Mouse (Mus musculus) c-Kit-negative CD71-positive TER-119-positive erythroid progenitor cells, embryonic 14.5 days (primary cell): ENCODE data around the gene Ugt1a6a.

ENCODE experiments used
- DNase-seq: peaks from one replicate; pipeline ENCODE4 v3.0.0-alpha.2; 2013; ENCODE audit warnings: low read depth, low spot score

The Ugt1a6a gene

DNA sequence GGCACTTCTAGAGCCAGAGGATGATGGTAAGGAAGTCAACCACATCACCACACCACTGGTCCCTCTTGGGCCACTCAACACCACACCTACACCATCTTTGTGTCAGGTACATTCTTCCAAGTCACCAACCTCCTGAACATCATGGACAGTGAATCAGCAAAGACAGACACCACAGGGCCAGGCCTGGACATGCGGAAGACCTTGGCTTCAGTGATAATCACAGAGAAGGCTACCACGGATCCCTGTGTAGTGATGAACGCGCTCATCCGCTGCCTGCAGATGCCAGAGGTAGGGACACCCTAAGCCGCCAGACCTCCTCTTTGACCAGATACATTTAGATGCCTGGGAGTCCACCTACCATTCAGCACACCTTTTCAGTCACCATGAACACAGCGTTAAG, 93.5 kb downstream of the Ugt1a6a start:
- no peak for DNase-seq

GRCm38 (mm10) chr1:88229566-88229965, 95.0 kb downstream of the Ugt1a6a start:
- no peak for DNase-seq

GRCm38 (mm10) chr1:88229986-88230385, 95.4 kb downstream of the Ugt1a6a start:
- no peak for DNase-seq

DNA sequence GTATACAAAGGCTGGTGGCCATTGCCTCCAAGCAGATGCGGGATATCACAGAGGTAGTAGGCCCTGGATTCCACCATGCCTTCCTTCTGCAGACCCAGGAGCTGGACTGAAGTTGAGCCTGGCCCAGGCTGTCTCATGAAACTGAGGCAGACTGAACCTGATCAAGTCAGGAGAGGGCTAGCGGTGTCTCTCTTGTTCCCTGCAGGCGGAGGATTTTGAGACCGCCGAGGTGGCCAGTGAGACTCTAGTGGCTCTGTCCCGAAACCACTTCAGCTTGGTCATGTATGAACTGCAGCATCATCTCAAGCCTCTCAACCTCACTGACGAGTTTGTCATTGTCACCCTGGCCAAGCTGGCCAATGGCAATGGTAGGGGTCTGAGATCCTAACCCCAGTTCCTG, 95.8 kb downstream of the Ugt1a6a start:
- no peak for DNase-seq

DNA sequence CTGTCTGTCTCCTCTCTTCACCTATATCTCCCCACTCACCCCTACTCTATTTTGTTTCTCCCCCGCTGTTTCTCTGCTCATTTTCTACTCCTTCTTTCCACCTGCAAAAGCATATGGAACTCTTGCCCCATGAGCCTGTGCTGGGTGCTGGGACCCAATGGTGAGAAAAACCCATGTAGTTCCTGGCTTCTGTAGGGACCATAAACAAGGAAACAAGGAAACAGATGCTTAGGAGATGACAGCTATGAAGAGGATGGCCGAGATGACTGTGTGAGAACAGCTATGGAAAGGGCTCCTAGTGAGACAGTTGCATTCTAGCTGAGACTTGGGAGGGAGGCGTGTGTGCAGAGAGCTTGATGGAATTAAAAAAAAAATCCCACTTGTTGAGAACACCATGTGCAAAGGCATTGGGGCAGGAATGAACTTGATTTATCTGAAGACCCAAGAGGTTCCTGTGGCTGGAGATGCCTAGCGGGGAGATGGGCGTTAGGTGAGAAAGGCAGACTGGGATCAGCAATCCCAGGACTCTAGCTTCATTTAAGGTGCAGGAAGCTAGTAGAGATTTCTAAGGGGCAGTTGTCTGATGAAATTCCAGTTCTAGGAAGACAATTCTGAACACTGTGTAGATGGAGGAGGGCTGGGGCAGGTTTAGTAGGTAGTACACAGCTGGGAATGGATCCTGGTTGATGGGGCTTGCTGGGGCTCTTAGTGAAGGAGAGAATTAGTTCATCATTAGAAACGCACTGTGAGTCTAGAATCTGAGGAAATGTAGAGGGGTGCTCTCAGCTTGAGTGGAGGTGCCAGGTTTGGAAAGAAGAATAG, 96.6 kb downstream of the Ugt1a6a start:
- DNase-seq, result no peak

- no peak for DNase-seq
Measured at GRCm38 (mm10) chr1:88231803-88232499, 97.3 kb downstream of the Ugt1a6a start.

GRCm38 (mm10) chr1:88232664-88233380, 98.2 kb downstream of the Ugt1a6a start:
- DNase-seq, result no peak

DNA sequence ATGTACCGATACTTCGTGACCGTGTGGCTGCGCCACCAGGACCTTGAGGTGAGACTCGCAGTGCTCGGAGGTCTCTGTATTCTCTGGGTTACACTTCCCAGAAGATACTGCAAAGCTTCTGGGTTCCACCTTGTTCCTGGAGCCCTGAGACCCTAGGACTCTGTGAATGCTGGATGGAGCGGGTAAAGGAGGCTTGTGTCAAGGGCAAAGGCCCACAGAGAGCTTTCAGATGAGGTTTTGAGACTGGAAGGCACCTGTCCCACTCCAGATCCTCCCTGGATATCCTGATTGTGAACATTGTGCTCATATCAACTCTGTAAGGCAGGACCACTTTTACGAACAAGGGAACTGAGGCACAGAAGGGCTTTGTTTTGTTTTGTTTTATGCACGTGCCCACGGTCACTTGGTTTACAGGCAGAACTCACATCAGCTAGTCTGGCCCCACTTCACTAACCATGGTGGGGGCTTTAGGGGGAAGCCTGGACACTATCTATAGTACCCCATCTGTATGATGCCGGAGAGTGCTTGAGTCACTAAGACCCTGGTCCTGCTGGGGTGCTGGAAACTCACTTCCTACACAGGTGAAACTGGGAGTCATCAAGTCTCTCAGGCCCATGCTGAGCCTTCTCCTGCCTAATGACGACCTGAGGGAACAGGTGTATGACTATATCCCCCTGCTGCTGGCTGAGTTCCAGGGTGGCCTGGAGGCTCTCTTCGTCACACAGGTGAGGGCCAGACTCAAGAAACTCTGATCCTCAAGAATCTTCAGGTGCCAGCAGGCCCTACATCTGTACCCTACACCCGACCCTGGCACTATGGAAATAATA, 99.0 kb downstream of the Ugt1a6a start:
- DNase-seq, result no peak

DNA sequence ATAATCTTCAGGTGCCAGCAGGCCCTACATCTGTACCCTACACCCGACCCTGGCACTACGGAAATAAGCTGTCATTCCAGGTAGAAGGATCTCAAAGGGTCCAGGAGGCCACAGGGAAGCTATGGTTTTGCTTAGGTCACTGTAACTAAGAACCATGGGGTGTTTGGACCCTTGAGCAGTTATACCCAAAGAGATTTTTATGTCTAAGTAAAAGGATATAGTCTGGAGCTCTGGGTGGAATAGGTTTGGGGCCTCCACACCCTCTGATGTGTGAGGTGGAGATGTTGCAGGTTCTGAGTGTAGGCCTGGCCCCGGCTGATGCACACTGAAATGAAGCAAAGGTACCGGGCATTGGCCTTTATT, 99.6 kb downstream of the Ugt1a6a start:
- DNase-seq, result no peak

DNA sequence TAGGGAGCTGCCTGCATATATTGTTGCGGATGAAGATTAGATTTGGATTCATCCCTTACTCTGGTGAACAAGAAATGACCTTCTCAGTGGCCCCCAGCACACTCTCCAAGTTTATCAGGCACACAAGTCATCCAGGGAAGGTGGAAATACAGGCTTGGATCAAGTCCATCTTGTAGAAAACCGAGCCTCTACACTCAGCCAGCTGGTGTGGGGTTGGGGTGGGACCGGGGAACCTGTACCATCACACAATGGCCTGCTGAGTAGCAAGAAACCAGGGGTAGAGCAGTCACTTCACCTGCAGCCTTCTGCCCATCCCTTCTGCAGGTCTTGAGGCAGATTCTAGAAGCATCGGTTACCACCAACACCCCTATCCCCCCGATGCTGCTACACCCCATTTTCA, 100.0 kb downstream of the Ugt1a6a start:
- no peak for DNase-seq

- no peak for DNase-seq
Measured at GRCm38 (mm10) chr1:88235046-88235893, 100.7 kb downstream of the Ugt1a6a start.

DNA sequence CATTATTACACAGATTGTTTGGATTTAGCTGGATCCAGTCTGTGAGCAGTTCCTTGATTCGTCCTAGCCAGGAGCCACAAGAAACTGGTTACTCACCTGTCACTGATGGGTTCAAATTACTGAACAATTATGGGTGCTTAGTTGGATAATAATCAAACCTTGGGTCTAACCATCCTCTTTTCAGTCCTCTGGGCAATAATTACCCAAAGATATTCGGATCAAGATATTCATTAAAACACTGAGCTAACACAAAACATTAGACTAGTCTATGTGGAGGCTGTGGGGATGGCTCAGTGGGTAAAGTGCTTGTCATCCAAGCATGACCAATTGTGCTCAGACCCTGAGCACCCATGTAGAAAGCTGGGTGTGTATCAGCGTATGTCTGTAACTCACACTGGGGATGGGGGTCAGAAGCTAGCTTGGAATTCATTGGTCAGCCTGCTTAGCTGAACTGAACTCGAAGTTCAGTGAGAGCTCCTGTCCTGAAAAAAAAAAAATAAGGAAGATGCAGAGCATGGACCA, 101.3 kb downstream of the Ugt1a6a start:
- DNase-seq, result no peak

DNA sequence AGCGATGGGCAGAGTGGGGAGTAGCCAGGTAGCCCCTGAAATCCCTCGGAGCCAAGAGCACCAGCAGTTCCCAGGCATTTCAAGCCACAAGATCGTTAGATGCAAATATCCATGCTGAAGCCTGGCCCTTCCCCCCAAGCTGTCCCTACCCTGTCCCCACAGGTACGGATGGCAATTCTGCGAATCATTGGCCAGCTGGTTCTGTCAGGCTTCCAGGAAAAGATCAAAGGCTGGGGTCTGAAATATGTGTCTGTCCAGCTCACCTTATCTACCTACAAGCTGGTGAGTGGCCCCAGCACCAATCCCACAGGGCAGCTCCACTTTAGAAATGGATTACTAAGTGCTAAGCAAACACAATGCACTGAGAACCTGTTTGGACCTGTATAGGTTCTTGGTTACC, 102.7 kb downstream of the Ugt1a6a start:
- DNase-seq, result no peak

- DNase-seq, result no peak
Measured at GRCm38 (mm10) chr1:88238771-88239170, 104.2 kb downstream of the Ugt1a6a start.

DNA sequence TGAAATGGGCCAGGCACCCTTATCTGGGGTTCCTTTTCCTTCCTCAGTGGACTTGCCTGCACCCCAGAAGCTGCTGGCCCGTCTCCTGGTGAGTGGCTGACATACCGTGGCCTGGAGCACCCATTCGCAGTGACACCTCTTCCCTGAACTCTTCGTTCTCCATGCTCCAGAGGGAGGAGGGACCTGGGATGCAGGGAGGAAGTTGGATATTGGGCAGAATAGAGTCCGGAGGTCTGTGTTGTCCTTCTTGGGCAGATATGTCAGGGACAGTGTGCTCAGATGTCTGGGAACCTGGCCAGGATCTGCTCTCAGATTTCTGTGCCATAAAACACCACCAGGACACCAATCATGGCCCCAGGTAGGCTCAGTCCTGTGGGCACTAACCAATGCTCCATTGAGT, 105.5 kb downstream of the Ugt1a6a start:
- DNase-seq, result no peak

DNA sequence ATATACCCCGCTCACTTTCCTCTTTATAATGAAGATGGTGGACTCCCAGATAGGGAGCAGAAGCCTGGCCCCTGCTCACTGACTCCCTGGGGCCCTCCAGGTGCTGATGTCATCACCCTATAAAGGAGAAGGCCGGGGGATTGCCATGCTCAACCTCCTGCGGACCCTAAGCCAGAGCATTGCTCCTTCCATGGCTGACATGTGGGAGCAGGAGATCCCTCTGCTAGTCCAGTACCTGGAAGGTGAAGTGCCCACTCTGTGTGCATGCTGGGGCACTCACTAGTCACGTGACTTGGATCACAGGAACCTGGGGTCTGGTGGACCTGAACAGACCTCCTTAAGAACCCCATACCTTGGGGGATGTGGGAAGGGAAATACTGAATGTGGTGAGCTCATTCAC, 106.0 kb downstream of the Ugt1a6a start:
- no peak for DNase-seq

DNA sequence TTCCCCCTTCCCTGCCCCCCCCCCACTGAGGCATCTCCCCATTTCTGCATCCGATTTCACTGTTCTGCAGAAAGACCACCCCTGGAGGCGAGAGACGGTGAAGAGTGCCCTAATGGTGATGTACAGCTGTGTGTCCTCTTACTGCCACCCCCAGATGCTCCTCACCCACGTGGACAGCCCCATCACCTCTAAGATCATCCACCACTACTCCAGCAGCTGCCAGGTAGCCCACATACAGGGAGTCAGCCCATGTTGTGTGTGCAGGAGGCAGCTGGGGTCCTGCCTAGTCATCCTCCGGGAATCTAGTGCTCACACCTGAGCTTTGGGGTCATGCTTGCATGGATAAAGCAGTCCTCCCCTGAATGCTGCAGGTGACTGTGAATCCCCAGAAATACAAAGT, 109.3 kb downstream of the Ugt1a6a start:
- DNase-seq, result no peak

DNA sequence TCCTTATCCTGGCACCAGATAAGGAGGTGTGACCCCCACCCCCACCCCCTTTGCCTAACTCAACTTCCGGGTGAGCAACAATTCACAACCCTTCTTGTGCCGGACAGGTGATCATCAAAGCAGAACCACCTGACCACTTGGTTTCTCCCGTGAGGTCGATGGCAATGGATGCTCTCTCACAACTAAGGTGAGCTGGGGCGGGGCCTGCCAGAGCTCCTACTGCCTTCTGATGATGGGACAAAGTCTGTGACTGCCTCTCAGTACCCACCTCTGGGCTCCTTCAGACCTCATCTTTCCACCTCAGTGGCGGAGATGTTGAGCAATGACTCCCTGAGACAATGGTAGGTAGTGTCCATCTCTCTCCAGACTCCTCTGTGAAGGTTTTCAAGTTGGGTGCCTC, 111.3 kb downstream of the Ugt1a6a start:
- no peak for DNase-seq

DNA sequence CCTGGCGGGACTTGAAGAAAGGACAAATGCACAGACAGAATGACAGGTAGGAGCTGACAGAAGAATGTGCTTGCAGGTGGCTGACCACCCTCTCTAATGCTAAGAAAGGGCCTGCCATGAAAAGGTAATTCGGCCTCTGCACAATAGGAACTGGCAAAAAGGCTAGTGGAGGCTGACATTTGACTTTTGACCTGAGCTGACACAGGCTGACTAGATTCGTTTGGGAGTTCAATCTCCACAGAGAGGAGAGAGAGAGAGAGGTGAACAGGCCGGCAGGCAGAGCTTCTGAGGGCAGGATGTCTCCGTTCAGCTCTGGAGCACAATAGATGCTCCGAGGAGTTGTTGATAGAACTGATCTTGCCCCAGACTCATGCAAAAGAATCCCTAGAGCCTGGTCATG, 111.8 kb downstream of the Ugt1a6a start:
- no peak for DNase-seq

DNA sequence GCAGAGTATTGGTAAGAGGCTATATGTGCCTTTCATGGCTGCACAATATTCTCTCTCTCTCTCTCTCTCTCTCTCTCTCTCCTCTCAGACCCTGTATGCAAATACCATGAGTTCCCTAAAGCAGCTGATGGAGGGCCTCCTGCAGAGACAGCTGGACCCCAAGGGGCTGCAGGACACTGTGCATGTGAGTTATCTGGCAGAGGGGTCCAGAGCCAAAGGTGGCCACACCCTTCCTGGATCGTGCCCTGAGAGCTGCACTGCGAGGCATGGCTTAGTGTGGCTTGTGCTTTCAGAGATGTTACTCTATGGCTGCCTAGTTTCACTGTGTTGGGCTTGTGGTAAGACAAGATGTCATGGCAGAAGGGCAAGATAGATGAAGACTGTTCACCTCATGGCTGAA, 113.1 kb downstream of the Ugt1a6a start:
- no peak for DNase-seq

- no peak for DNase-seq
Measured at GRCm38 (mm10) chr1:88248658-88249057, 114.0 kb downstream of the Ugt1a6a start.
